Mouse (Mus musculus): ENCODE measurements at regions not wholly inside any gene's neighbourhood (a gene's known extent, or its start where the extent isn't known, plus 50 kb on each side); places are given as distances from the start of the nearest gene placed in this dataset.
A peak's percentile ranks its signal among the peaks of the same experiment; 100 is the strongest.
"Not testable (repeated sequence)": the region's sequence is repeated elsewhere in the genome, so short reads cannot be mapped to it uniquely, and the experiment has no call there.

- no peak for DNase-seq
- H3K27me3 ChIP-seq (ENCODE audit: control insufficient read depth, insufficient read depth, low read length), result no peaks in the 10 kb centered on the region
- no peaks in the 10 kb centered on the region for H3K36me3 ChIP-seq (ENCODE audit: control insufficient read depth, insufficient read depth, low read length)
- no peak overlapping the region for H3K9ac ChIP-seq (ENCODE audit: low read depth, low read length)
- TF ChIP-seq EP300 (IDR thresholded peaks at IDR 0.05; ENCODE audit: insufficient read depth, low read depth, low read length) (no peak), CTCF (IDR thresholded peaks at IDR 0.05) (no peak), POLR2A (IDR thresholded peaks at IDR 0.05; ENCODE audit: insufficient read depth, low read depth, low read length) (no peak)
- no peak overlapping the region for H3K27ac ChIP-seq
- H3K4me3 ChIP-seq, result no peak overlapping the region
- intact Hi-C loops (cut with DNase I), result no loop called here
- no peaks in the 10 kb centered on the region for H3K79me2 ChIP-seq (replicated peaks; ENCODE audit: control insufficient read depth, insufficient read depth, low read length)
- H3K4me1 ChIP-seq (ENCODE audit: control insufficient read depth, insufficient read depth, low read length), result no peaks in the 10 kb centered on the region
Observed at GRCm38 (mm10) chr2:135544882-135545281, 113.9 kb upstream of the Plcb4 start.

- no peaks in the 10 kb centered on the region for H3K4me1 ChIP-seq (ENCODE audit: control insufficient read depth, insufficient read depth, low read length)
- no peak overlapping the region for H3K9ac ChIP-seq (ENCODE audit: low read depth, low read length)
- intact Hi-C loops (cut with DNase I), result no loop called here
- H3K27me3 ChIP-seq (ENCODE audit: control insufficient read depth, insufficient read depth, low read length), result no peaks in the 10 kb centered on the region
- no peak overlapping the region for H3K4me3 ChIP-seq
- no peaks in the 10 kb centered on the region for H3K79me2 ChIP-seq (replicated peaks; ENCODE audit: control insufficient read depth, insufficient read depth, low read length)
- TF ChIP-seq CTCF (IDR thresholded peaks at IDR 0.05), result no peak
- TF ChIP-seq POLR2A (IDR thresholded peaks at IDR 0.05; ENCODE audit: insufficient read depth, low read depth, low read length), result no peak
- 87% methylated on average over 3 of the region's 3 CpGs for WGBS
- no peak for DNase-seq
- H3K36me3 ChIP-seq (ENCODE audit: control insufficient read depth, insufficient read depth, low read length), result no peaks in the 10 kb centered on the region
- H3K27ac ChIP-seq, result no peak overlapping the region
Observed at GRCm38 (mm10) chr2:135547966-135548365, 110.8 kb upstream of the Plcb4 start.

- no peak overlapping the region for H3K9ac ChIP-seq (ENCODE audit: low read depth, low read length)
- TF ChIP-seq EP300 (IDR thresholded peaks at IDR 0.05; ENCODE audit: insufficient read depth, low read depth, low read length) (no peak), CTCF (IDR thresholded peaks at IDR 0.05) (peak; percentile 52)
- no peak for DNase-seq
- 46% methylated on average over 3 of the region's 3 CpGs for WGBS
- H3K4me3 ChIP-seq, result no peak overlapping the region
- H3K36me3 ChIP-seq (ENCODE audit: control insufficient read depth, insufficient read depth, low read length), result no peaks in the 10 kb centered on the region
- no peaks in the 10 kb centered on the region for H3K27me3 ChIP-seq (ENCODE audit: control insufficient read depth, insufficient read depth, low read length)
- H3K27ac ChIP-seq, result no peak overlapping the region
- intact Hi-C loops (cut with DNase I), result loop anchor here (1.0 kb wide), 1 partner anchor 404 kb away; no protein-coding TSS in a partner anchor
- H3K4me1 ChIP-seq (ENCODE audit: control insufficient read depth, insufficient read depth, low read length), result no peaks in the 10 kb centered on the region
- H3K79me2 ChIP-seq (replicated peaks; ENCODE audit: control insufficient read depth, insufficient read depth, low read length), result no peaks in the 10 kb centered on the region
Observed at GRCm38 (mm10) chr2:135553031-135553430, 105.8 kb upstream of the Plcb4 start.

GRCm38 (mm10) chr2:135558026-135558425 is 100.8 kb upstream of the Plcb4 start:
- peaks cover 14% of the 10 kb centered on the region for H3K4me1 ChIP-seq (ENCODE audit: control insufficient read depth, insufficient read depth, low read length)
- H3K27me3 ChIP-seq (ENCODE audit: control insufficient read depth, insufficient read depth, low read length); DNase-seq; H3K4me3 ChIP-seq; H3K27ac ChIP-seq; H3K36me3 ChIP-seq (ENCODE audit: control insufficient read depth, insufficient read depth, low read length); H3K9ac ChIP-seq (ENCODE audit: low read depth, low read length); H3K79me2 ChIP-seq (replicated peaks; ENCODE audit: control insufficient read depth, insufficient read depth, low read length): not testable (repeated sequence)
- intact Hi-C loops (cut with DNase I), result loop anchor here (5.0 kb wide), 2 partner anchors 171 to 369 kb away; no protein-coding TSS in a partner anchor
- WGBS, result 69% methylated on average over 8 of the region's 8 CpGs

- 0 out of 2 replicates have a peak, but pooled peaks have one; percentile 14 for TF ChIP-seq POLR2A (IDR thresholded peaks at IDR 0.05; ENCODE audit: insufficient read depth, low read depth, low read length)
- TF ChIP-seq EP300 (IDR thresholded peaks at IDR 0.05; ENCODE audit: insufficient read depth, low read depth, low read length), result peak; percentile 95
- TF ChIP-seq CTCF (IDR thresholded peaks at IDR 0.05), result no peak
- Histone ChIP-seq H3K4me3 (no peak overlapping the region), H3K27ac (peak overlapping the region; percentile 84), H3K36me3 (ENCODE audit: control insufficient read depth, insufficient read depth, low read length) (peaks cover 10% of the 10 kb centered on the region), H3K27me3 (ENCODE audit: control insufficient read depth, insufficient read depth, low read length) (no peaks in the 10 kb centered on the region), H3K9ac (ENCODE audit: low read depth, low read length) (no peak overlapping the region), H3K79me2 (replicated peaks; ENCODE audit: control insufficient read depth, insufficient read depth, low read length) (no peaks in the 10 kb centered on the region), H3K4me1 (ENCODE audit: control insufficient read depth, insufficient read depth, low read length) (peaks cover 16% of the 10 kb centered on the region)
- 34% methylated on average over 3 of the region's 3 CpGs for WGBS
- DNase-seq, result peak; percentile 48 to 65
- intact Hi-C loops (cut with DNase I), result loop anchor here (1.0 to 5.0 kb wide), 3 partner anchors 134 to 368 kb away; no protein-coding TSS in a partner anchor
Observed at GRCm38 (mm10) chr2:135559328-135559727, 99.5 kb upstream of the Plcb4 start.

GRCm38 (mm10) chr2:135559933-135560710 is 98.7 kb upstream of the Plcb4 start:
- Histone ChIP-seq H3K4me1 (ENCODE audit: control insufficient read depth, insufficient read depth, low read length) (peaks cover 18% of the 10 kb centered on the region), H3K27ac (peak overlapping the region; percentile 84), H3K79me2 (replicated peaks; ENCODE audit: control insufficient read depth, insufficient read depth, low read length) (no peaks in the 10 kb centered on the region), H3K4me3 (no peak overlapping the region), H3K27me3 (ENCODE audit: control insufficient read depth, insufficient read depth, low read length) (no peaks in the 10 kb centered on the region), H3K36me3 (ENCODE audit: control insufficient read depth, insufficient read depth, low read length) (peaks cover 10% of the 10 kb centered on the region), H3K9ac (ENCODE audit: low read depth, low read length) (no peak overlapping the region)
- peak; percentile 45 to 46 for DNase-seq
- WGBS, result 46% methylated on average over 9 of the region's 9 CpGs
- intact Hi-C loops (cut with DNase I), result loop anchor here (1.0 to 5.0 kb wide), 8 partner anchors 121 to 367 kb away; no protein-coding TSS in a partner anchor
- peak; percentile 30; the same call in 1 of the 2 replicates for TF ChIP-seq POLR2A (IDR thresholded peaks at IDR 0.05; ENCODE audit: insufficient read depth, low read depth, low read length)
- TF ChIP-seq CTCF (IDR thresholded peaks at IDR 0.05), result no peak
- TF ChIP-seq EP300 (IDR thresholded peaks at IDR 0.05; ENCODE audit: insufficient read depth, low read depth, low read length), result 0 out of 2 replicates have a peak, but pooled peaks have one; percentile 11

Measured in heart, adult 2 months (tissue).